Mouse (Mus musculus) testis, postnatal 14 days (tissue): ENCODE measurements around the gene Hist1h2af.
"Not testable (repeated sequence)": the region's sequence is repeated elsewhere in the genome, so short reads cannot be mapped to it uniquely, and the experiment has no call there.

ENCODE experiments used
- DNase-seq: peaks from one replicate; pipeline ENCODE4 v3.0.0; 2021; ENCODE audit warnings: low spot score

The Hist1h2af gene

DNA sequence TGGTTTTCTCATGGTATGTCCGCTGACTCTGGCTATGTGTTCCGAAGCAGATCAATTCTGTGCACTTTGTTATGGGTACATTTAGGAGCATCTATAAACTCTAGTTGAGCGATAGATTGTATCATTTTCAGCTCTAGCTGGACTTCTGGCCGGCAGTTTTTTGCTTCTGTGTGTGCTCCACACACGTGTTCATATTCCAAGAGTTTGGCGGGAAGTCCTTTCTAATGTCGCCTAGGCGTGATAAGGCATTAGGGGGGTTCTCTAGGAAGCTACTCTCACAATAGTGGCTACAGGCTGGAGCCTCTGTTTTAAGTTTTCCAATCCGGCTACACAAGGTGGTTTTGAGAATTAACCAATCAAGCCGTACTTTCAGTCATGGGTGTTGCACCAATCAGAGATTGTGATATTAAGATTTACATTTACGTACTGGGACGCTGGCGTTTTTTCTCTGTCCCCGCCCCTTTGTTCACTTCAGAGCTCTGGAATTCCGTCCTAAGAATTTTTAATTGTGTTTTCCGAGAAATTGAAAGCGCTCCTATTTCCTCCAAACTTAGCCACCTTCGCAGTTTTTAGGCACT, 22.2 kb downstream of the Hist1h2af start:
- DNase-seq, result peak; percentile 71

- DNase-seq, result no peak
These were observed 23.2 kb downstream of the Hist1h2af start for GRCm38 (mm10) chr13:23556906-23557305.

DNA sequence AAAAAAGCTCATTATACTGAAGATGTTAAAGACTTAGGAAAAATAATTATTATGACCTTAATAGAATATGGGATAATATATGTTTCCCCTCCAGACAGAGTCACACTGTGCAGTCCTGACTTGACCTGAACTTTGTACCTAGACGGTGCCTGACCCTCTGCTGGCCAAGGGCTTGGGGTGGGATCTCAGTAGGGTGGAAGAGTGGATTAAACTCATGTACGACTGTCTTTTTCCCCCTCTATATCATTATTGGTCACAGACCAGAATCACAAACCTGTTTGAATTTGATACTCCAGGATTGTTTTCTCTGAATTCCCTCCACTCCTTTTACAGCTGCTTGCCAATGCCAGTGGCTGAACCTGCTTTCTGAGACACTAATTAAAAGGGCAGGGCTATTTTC, 27.0 kb downstream of the Hist1h2af start:
- not testable (repeated sequence) for DNase-seq

- not testable (repeated sequence) for DNase-seq
These were observed 27.8 kb downstream of the Hist1h2af start for GRCm38 (mm10) chr13:23561531-23561882.

DNA sequence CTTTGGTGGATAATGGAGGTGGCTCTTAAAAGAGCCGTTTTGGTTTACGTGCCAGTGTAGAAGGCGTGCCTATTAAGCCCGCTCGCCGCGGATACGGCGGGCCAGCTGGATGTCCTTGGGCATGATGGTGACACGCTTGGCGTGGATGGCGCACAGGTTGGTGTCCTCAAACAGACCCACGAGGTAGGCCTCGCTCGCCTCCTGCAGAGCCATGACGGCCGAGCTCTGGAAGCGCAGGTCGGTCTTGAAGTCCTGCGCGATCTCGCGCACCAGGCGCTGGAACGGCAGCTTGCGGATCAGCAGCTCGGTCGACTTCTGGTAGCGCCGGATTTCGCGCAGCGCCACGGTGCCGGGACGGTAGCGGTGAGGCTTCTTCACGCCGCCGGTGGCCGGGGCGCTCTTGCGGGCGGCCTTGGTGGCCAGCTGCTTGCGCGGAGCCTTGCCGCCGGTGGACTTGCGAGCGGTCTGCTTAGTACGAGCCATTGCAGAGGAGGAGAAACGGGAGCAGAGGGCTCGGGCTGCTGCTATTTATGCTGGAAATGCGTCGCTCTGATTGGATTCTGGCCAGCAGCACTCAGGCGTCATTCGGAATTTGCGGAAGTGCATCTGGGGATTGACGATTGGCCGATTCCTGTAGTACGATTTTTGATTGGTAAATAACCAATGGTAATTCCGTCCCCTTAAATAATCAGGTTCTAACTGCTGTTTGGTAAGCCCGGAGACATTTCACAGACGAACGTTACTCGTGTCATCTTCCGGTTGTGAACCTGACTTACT, 28.4 kb downstream of the Hist1h2af start, which contains the start of gene Hist1h3e:
TSS of gene Hist1h3e (minus strand) at position 487 of the 777 bp plus-strand sequence.
- DNase-seq, result peak; percentile 87

DNA sequence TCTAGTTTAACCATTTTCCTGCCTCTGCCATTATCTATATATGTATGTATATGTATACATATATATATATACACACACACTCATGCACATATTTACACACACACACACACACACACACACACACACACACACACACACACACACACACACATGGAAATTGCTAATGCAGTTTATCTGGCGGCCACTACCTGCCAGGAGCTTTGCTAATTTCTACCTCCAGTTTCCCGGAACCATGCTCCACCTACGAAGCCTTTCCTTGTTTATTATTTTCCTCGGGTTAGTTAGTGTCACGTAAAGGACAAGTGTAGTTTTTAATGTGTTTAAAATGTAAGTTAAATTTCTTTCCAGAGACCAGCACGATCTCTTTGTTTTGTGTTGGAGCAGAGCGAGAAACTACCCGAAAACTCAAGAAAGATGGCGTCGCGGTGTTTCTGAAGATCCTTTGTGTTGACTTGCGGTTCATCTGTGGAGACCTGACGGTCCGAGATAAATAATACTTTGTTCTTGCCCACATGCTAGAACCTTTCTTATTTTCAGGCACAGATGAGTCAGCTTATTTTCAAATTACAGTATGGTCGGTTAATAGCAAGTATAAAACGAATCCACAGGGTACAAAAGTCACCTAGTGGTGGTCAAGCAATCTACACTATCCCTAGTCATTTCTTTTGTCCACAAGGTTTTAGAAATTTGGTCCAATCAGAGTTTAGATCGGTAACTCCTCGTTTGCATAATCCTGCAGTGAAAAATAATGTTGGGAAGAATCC, 29.2 kb downstream of the Hist1h2af start:
- DNase-seq, result no peak

- DNase-seq, result no peak
These were observed 30.8 kb downstream of the Hist1h2af start for GRCm38 (mm10) chr13:23564482-23564881.

GRCm38 (mm10) chr13:23570261-23571021, 36.7 kb downstream of the Hist1h2af start:
- DNase-seq, result not testable (repeated sequence)

- DNase-seq, result peak; percentile 64
These were observed 37.4 kb downstream of the Hist1h2af start, which contains the start of the genes Hist1h2ae and Hist1h2bg for GRCm38 (mm10) chr13:23571022-23571503. Gene Hist1h2ae (minus strand): TSS chr13:23571220. Gene Hist1h2bg (plus strand): TSS chr13:23571396.

- DNase-seq, result not testable (repeated sequence)
These were observed 38.0 kb downstream of the Hist1h2af start for GRCm38 (mm10) chr13:23571504-23572217.

DNA sequence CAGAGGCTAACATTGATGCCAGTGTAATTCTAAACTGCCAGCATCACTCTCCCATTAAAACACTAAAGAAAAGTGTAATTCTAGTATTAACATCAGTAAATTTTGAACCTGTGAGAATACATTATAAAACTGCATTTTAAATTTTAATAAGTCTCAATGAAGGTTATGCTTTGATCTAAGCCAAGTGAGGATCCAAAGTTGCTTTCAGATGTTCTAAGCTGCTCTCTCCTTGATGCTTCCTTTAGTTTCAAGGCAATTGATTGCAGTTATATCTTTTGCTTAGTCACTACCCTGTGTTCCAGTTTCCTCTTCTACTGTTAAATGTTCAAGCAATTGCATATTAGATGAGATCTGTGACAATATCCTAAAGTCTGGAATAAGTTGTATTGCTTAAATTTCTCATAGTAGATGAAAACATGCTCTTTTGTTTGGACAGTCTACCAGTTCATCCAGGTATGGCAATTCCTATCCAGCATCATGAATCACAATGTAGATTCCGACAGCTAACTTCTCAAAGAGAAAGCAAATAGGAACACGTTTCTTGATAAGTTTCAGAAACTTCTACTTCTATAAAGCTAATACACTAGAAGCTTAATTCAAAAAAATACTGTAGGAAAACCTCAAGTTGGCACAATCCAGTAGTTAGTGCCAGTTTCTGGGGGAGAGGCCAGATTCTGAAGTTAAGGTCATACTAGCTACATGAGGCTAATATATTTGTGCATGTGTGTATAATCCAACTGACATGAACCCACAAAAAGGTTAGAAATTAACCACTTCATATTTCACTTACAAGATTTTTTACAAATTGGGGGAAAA, 38.7 kb downstream of the Hist1h2af start:
- DNase-seq, result no peak

- peak; percentile 8 for DNase-seq
These were observed 39.6 kb downstream of the Hist1h2af start for GRCm38 (mm10) chr13:23573034-23573897.

GRCm38 (mm10) chr13:23573898-23574524, 40.3 kb downstream of the Hist1h2af start, which contains the start of the genes Hist1h2bf and Hist1h2ad:
Gene Hist1h2bf (minus strand): TSS chr13:23574196.
Gene Hist1h2ad (plus strand): TSS chr13:23574381.
- DNase-seq, result peak; percentile 93

- DNase-seq, result not testable (repeated sequence)
These were observed 41.0 kb downstream of the Hist1h2af start for GRCm38 (mm10) chr13:23574546-23575170.

DNA sequence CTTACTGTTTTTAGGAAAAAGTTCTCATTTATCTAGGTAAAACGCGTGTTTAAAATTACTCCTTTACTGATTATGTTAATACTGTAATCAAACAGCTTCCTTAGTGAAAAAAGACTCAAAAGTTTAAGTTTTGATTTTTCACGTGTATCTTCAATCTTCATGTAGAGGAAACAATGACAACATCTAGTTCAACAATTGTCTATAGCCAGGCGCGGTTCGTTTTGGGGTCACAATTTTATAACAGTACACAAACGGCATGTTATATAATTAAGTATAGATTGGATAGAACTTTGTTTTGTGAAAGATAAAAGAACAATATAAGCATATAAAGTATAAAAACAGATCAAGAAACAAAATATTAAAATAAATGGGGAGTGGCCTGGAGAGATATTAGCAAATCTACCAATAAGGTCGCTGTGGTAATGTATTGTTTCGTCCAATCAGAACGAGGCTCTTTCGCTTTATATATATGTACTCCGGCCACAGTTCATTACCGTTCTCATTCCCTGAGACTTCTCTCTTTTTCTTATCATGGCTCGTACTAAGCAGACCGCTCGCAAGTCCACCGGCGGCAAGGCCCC, 41.7 kb downstream of the Hist1h2af start, which contains the start of gene Hist1h3d:
TSS of gene Hist1h3d (plus strand) at position 493 of the 581 bp plus-strand sequence.
- DNase-seq, result peak; percentile 49

- DNase-seq, result not testable (repeated sequence)
These were observed 42.2 kb downstream of the Hist1h2af start for GRCm38 (mm10) chr13:23575864-23576313.

DNA sequence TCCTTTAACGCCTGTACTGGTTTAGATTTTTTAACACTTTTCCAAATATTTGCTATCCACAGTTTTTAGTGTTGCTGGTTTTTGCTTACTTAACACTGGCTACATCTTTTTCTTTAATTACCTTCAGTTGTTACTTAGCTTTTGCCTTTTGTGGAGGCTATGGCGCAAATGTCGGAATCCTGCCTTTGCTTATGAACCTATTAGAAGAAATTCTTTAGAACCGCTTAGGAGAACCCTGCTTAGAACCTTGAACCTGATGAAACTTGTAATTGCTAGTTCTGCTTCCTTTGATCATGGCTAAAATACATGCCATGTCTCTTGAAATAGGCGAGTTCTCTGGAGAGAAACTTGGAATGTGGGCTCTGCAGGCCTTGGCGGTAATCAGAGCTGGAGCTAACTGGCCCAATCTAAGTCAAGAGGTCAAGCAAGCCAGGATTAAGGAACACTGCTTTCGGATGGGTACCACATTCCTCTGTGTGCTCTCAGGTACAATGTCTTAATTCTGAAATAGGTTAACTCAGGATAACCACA, 42.7 kb downstream of the Hist1h2af start:
- no peak for DNase-seq
